Mouse (Mus musculus): ENCODE measurements around the gene Cidec. TPM values are rescaled to one million over a fixed set of nuclear protein-coding genes. Genes with fewer than 3 reads are reported as not detected.

The Cidec gene
- polyA plus RNA-seq, 1 experiment from 2014 or later, result not detected

DNA sequence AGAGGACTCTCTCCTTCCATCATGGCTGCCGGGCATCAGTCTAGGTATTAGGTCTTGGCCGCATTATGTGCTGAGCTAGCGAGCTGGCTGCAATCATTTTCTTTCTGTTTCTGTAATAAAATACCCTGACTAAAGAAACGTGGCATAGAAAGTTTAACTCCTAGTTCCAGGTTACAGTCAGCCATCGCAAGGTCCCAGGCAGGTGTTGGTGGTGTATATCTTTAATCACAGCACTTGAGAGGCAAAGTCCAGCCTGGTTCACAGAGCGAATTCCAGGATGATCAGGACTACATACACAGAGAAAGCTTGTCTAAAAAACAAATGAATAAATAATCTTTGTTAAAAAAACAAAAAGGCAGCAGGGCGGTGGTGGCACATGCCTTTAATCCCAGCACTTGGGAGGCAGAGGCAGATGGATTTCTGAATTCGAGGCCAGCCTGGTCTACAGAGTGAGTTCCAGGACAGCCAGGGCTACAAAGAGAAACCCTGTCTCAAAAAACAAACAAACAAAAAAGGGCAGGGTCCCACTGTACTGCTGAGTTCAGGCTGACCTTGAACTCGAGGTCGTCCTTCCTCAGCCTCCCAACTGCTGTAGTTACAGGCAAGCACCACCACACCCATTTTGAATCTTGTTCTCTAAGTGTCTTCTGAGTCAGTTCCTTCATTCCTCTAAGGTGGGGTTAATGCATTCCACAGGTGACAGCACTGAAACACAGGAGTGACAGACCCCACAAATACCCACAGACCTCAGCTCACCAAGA lies 39.1 kb downstream of the Cidec start:
- H3K27ac ChIP-seq (replicated peaks), result no peak overlapping the region
- H3K9ac ChIP-seq, result no peak overlapping the region
- no peaks in the 10 kb centered on the region for H3K9me3 ChIP-seq
- H3K4me1 ChIP-seq (replicated peaks), result peaks cover 9% of the 10 kb centered on the region
- WGBS, result 86% methylated on average over 10 of the region's 10 CpGs
- no peaks in the 10 kb centered on the region for H3K27me3 ChIP-seq
- H3K4me2 ChIP-seq, result no peak overlapping the region
- no peak for ATAC-seq (ENCODE audit: low FRiP score, low read depth)
- H3K36me3 ChIP-seq, result peaks cover 8% of the 10 kb centered on the region; the same call in 1 of the 2 replicates
- H3K4me3 ChIP-seq, result no peak overlapping the region

DNA sequence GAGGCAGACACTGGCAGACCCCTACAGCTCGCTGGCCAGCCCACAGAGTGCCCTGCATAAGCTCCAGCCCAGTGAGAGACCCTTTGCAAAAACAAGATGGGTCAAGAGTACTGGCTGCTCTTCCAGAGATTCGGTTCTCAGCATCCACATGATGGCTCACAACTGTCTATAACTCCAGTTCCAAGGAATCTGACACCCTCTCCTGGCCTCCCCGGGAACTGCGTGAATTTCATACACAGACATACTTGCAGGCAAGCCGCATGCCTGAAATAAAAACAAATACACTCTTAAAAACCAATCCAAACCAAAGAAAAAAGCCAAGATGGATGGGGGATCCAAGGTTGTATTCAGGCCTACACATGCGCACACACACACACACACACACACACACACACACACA lies 40.1 kb downstream of the Cidec start:
- H3K27ac ChIP-seq (replicated peaks), result no peak overlapping the region
- H3K9ac ChIP-seq, result no peak overlapping the region
- no peak for ATAC-seq (ENCODE audit: low FRiP score, low read depth)
- H3K4me1 ChIP-seq (replicated peaks), result peaks cover 9% of the 10 kb centered on the region
- no peaks in the 10 kb centered on the region for H3K27me3 ChIP-seq
- no peak overlapping the region for H3K4me2 ChIP-seq
- H3K36me3 ChIP-seq, result peaks cover 8% of the 10 kb centered on the region; the same call in 1 of the 2 replicates
- H3K9me3 ChIP-seq, result no peaks in the 10 kb centered on the region
- 93% methylated on average over 6 of the region's 6 CpGs for WGBS
- H3K4me3 ChIP-seq, result no peak overlapping the region

DNA sequence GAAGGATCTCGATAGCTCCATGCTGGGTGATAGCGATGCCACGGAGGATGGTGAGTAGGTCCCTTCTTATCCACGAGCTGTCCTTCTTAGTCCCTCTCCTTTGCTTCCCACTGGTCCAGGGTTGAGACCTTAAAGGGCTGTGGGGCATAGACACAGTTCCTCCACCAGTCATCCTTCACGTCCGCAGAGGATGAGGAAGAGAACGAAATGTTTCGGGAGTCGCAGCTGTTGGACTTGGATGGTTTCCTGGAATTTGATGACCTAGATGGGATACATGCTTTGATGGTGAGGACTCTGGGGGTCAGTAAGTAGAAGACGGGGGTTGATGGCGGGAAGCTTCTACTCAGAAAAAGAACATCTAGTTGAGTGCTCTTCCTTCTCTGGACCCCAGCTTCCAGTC lies 40.7 kb downstream of the Cidec start:
- peaks cover 13% of the 10 kb centered on the region for H3K36me3 ChIP-seq
- H3K27ac ChIP-seq (replicated peaks), result no peak overlapping the region
- 92% methylated on average over 11 of the region's 11 CpGs for WGBS
- no peak overlapping the region for H3K4me2 ChIP-seq
- peaks cover 9% of the 10 kb centered on the region for H3K4me1 ChIP-seq (replicated peaks)
- H3K9ac ChIP-seq, result no peak overlapping the region
- H3K27me3 ChIP-seq, result no peaks in the 10 kb centered on the region
- H3K9me3 ChIP-seq, result no peaks in the 10 kb centered on the region
- ATAC-seq (ENCODE audit: low FRiP score, low read depth), result no peak
- H3K4me3 ChIP-seq, result no peak overlapping the region

DNA sequence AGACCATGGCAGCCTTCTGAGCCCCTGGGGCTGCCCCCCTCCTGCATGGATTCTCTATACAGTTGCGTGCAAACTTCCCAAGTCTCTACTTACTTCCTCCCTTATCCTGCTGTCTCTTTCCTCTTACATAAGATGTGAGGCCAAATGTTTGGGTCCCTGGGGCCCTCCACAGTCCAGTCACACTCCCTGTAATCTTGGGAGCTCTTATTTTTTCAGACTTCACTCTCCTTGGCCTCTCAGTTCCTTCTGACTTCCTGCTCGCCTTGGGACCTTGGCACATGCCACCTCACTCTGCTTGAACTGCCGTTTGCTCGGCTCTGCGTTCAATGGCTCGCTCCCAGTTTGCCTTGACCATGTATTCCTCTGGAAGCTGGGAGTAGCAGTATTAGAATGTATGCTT lies 41.6 kb downstream of the Cidec start:
- Histone ChIP-seq H3K9ac (no peak overlapping the region), H3K4me3 (no peak overlapping the region), H3K4me1 (replicated peaks) (peaks cover 9% of the 10 kb centered on the region), H3K27ac (replicated peaks) (no peak overlapping the region), H3K9me3 (no peaks in the 10 kb centered on the region), H3K36me3 (peaks cover 21% of the 10 kb centered on the region), H3K27me3 (no peaks in the 10 kb centered on the region), H3K4me2 (no peak overlapping the region)
- 88% methylated on average over 6 of the region's 6 CpGs for WGBS
- ATAC-seq (ENCODE audit: low FRiP score, low read depth), result no peak

DNA sequence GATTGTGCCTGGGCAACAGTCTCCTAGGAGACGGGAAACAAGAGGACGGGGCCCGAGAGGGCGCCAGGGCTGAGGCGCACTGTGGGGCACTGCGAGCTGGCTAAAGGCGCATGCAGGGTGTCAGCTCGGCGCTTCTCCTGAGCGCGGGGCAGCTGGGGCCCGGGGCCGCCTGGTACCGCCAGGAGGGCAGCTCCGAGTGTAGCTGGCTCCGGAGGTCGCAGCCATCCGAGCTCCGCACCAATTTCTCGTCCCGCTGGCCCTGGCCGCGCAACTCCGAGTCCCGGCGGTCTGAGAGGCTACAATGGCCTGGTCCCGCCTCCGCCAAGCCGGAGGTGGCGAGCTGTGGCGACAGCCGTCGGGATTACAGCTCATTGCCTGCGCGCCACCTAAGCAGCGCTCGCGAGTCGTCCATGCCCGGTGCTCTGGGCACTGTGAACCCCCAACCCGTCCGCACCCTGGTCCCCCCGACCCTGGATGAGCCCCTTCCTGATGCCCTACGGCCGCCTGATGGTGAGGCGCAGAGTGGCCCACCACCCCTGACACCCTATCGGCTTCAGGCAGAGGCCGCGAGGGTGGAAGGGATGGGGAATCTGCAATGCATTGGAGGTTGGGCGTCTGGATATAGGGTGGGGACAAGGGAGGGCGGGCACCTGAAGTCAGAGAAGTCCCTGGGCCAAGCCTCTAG lies 43.0 kb downstream of the Cidec start:
- ATAC-seq (ENCODE audit: low FRiP score, low read depth), result peak; percentile 92
- under 1% methylated on average over 51 of the region's 51 CpGs for WGBS

DNA sequence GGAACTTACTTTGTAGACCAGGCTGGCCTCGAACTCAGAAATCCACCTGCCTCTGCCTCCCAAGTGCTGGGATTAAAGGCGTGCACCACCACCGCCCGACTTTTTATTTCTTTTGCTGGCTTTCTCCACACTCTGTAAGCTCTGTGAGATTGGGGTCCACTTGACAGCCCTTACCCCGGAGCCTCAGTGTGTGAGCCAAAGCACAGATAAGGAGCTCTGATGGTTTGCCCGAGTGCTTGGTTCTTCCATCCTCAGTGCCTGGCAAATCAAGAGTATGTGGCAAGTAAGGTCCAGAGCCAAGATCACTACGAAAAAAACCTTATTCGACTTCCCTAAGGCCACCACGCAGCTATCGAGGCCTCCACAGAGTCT lies 43.6 kb downstream of the Cidec start:
- Histone ChIP-seq H3K9me3 (no peaks in the 10 kb centered on the region), H3K4me2 (peak overlapping the region; percentile 80), H3K4me3 (peak overlapping the region; percentile 41), H3K27ac (replicated peaks) (peak overlapping the region; percentile 82), H3K9ac (peak overlapping the region; percentile 55), H3K36me3 (peaks cover 41% of the 10 kb centered on the region), H3K4me1 (replicated peaks) (peaks cover 9% of the 10 kb centered on the region), H3K27me3 (no peaks in the 10 kb centered on the region)
- 19% methylated on average over 10 of the region's 10 CpGs for WGBS
- ATAC-seq (ENCODE audit: low FRiP score, low read depth), result no peak

More for the DNA sequence above, 43.0 kb downstream of the Cidec start:
- Histone ChIP-seq H3K4me2 (peak overlapping the region; percentile 80), H3K4me3 (peak overlapping the region; percentile 41), H3K4me1 (replicated peaks) (peaks cover 9% of the 10 kb centered on the region), H3K9me3 (no peaks in the 10 kb centered on the region), H3K27ac (replicated peaks) (peak overlapping the region; percentile 82), H3K27me3 (no peaks in the 10 kb centered on the region), H3K9ac (peak overlapping the region; percentile 55), H3K36me3 (peaks cover 36% of the 10 kb centered on the region)

DNA sequence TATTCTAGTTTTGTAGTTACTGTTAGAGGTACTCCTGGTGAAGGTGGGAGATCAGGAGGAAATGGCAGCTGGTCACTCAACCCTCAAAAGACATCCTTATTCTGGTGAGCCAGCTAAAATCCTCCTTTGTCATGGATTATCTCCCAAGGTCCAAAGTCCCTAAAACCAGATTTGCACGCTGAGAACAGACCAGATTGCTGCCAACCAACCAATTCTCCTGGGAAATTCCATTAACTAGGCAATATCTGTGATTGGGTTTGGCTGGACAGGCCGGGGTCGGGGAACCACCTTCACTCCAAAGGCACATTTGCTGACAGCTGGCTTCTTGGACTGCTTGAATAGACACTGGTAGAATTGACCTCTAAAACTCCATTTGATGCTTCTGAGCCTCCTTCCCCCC lies 44.8 kb downstream of the Cidec start:
- Histone ChIP-seq H3K4me2 (no peak overlapping the region), H3K9me3 (no peaks in the 10 kb centered on the region), H3K27ac (replicated peaks) (no peak overlapping the region), H3K4me1 (replicated peaks) (peaks cover 9% of the 10 kb centered on the region), H3K27me3 (no peaks in the 10 kb centered on the region), H3K4me3 (no peak overlapping the region), H3K36me3 (peaks cover 52% of the 10 kb centered on the region), H3K9ac (no peak overlapping the region)
- ATAC-seq (ENCODE audit: low FRiP score, low read depth), result no peak
- WGBS, result 72% methylated on average over 3 of the region's 3 CpGs

DNA sequence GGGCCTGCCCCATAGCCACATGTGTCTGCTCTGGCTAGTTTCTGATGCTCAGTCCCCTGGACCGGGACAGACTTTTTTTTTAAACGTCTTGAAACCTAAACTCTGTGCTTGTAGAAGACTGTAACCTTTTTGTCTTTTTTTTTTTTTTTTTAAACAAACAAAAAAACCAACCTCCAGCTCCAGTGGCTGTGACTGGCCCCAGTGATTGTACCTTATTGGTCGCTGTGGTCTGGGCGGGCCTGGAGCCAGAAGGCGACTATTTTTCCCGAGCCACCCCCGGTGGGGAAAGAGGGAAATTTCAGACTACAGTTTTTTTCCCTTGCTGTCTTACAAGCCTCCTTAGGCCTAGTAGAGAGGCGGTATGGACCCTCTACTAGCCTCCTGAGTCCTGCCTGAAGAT lies 46.6 kb downstream of the Cidec start, which contains the start of gene Ttll3:
TSS of gene Ttll3 (plus strand) at position 301 of the 400 bp plus-strand sequence.
- Histone ChIP-seq H3K9ac (no peak within 1 kb of the TSS), H3K4me1 (replicated peaks) (peaks cover 9% of the 10 kb centered on the region), H3K36me3 (peaks cover 61% of the 10 kb centered on the region), H3K9me3 (no peaks in the 10 kb centered on the region), H3K27me3 (no peaks in the 10 kb centered on the region), H3K27ac (replicated peaks) (no peak within 1 kb of the TSS), H3K4me3 (no peak within 1 kb of the TSS), H3K4me2 (no peak within 1 kb of the TSS)
- 74% methylated on average over 8 of the region's 8 CpGs for WGBS
- no peak for ATAC-seq (ENCODE audit: low FRiP score, low read depth)

DNA sequence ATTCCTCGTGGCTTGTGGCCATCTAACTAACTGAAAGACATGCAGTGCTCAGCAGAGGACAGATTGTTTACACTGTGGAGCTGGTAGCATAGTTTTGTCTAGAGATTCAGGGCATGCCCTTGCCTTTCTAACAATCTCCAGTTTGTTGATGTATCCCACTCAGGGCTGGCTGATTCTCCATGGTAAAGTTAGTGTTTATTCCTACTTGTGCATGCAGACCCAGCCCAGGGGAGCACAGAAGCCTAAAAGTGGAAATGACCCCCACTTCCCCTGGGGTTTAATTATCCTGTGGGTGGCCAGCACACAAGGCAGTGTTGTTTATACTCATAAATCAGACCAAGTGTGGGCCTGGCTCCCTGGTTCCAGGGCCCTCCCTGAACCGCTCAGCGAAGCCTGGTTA lies 49.5 kb downstream of the Cidec start:
- Histone ChIP-seq H3K4me3 (no peak overlapping the region), H3K9ac (no peak overlapping the region), H3K4me2 (no peak overlapping the region), H3K4me1 (replicated peaks) (no peaks in the 10 kb centered on the region), H3K9me3 (no peaks in the 10 kb centered on the region), H3K36me3 (peaks cover 86% of the 10 kb centered on the region), H3K27me3 (no peaks in the 10 kb centered on the region), H3K27ac (replicated peaks) (peak overlapping the region; percentile 50)
- peak; percentile 69; the same call in 1 of the 2 replicates for ATAC-seq (ENCODE audit: low FRiP score, low read depth)
- WGBS, result 76% methylated on average over 3 of the region's 3 CpGs

DNA sequence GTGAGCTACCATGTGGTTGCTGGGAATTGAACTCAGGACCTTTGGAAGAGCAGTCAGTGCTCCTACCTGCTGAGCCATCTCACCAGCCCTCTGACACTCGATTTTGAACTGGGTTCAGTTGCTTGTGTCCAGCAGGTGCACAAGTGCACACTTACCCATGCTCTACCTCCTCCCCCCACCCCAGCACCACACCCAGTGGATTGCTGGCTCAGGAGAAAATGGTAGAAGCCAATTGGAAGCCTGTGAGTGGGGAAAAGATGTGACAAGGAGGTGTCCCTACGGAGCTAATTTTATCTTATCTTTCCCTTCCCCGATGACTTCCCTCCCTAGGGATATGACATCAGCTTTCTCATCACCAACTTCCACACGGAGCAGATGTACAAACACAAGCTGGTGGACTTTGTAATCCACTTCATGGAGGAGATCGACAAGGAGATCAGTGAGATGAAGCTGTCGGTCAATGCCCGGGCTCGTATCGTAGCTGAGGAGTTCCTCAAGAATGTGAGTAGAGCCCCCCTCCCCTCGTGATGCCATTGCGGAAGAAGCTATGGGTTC lies 50.3 kb downstream of the Cidec start:
- WGBS, result 84% methylated on average over 11 of the region's 11 CpGs
- ATAC-seq (ENCODE audit: low FRiP score, low read depth), result peak; percentile 31; the same call in 1 of the 2 replicates
- H3K4me1 ChIP-seq (replicated peaks), result no peaks in the 10 kb centered on the region
- H3K36me3 ChIP-seq, result peaks cover 93% of the 10 kb centered on the region
- no peak overlapping the region for H3K4me2 ChIP-seq
- H3K4me3 ChIP-seq, result no peak overlapping the region
- no peaks in the 10 kb centered on the region for H3K9me3 ChIP-seq
- no peak overlapping the region for H3K9ac ChIP-seq
- H3K27me3 ChIP-seq, result no peaks in the 10 kb centered on the region
- H3K27ac ChIP-seq (replicated peaks), result peak overlapping the region; percentile 50

DNA sequence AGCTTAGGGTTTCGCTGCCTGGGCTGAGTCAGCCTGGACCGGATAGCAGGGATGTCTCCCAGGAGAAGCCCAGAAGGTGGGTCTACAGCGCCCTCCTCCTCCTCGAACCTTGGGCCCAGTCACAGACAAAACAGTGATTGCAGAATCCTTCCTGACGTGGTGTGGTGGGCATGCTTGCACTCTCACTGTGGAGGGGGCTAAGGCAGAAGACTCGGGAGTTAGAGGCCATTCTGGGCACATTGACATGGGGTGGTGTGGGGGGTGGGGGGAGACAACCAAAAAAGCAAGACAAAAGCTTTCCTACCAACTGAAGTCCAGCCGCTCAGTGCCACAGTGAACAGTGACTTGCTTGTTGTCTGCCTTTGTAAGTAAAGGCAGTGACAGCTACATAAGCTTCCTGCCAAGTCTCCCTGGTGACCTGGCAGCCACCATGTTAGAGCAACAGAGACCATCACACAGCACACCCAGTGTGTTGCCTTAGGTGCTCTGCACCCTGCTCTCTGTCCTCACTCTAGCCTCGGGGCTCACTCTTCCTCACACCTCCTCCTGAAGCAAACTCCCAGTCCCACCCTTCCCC lies 51.1 kb downstream of the Cidec start:
- no peaks in the 10 kb centered on the region for H3K27me3 ChIP-seq
- H3K4me2 ChIP-seq, result no peak overlapping the region
- no peak overlapping the region for H3K4me3 ChIP-seq
- H3K9ac ChIP-seq, result no peak overlapping the region
- WGBS, result 82% methylated on average over 8 of the region's 8 CpGs
- peak overlapping the region; percentile 55; the same call in 1 of the 2 replicates for H3K27ac ChIP-seq (replicated peaks)
- no peaks in the 10 kb centered on the region for H3K9me3 ChIP-seq
- peaks cover 85% of the 10 kb centered on the region for H3K36me3 ChIP-seq
- ATAC-seq (ENCODE audit: low FRiP score, low read depth), result peak; percentile 79
- peaks cover 1% of the 10 kb centered on the region for H3K4me1 ChIP-seq (replicated peaks)

DNA sequence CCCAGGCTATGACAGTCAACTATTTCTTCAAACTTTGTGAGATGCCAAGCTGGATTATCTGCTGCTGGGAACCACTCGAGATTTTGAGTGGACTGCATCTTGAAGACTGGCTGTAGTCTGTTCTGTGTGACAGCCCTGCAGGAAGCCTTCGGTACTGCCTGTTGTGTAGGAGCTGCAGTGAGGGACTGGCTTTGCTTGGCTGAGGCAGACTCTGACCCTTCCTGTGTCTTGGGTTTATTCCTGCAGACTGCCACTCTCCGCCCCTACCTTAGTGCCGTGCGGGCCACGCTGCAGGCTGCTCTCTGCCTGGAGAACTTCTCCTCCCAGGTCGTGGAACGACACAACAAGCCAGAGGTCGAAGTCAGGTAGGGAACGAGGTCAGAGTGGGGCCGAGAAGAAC lies 55.1 kb downstream of the Cidec start:
- Histone ChIP-seq H3K9ac (no peak overlapping the region), H3K4me2 (no peak overlapping the region), H3K9me3 (no peaks in the 10 kb centered on the region), H3K4me3 (no peak overlapping the region), H3K4me1 (replicated peaks) (peaks cover 22% of the 10 kb centered on the region), H3K27me3 (no peaks in the 10 kb centered on the region), H3K36me3 (peaks cover 48% of the 10 kb centered on the region), H3K27ac (replicated peaks) (no peak overlapping the region)
- no peak for ATAC-seq (ENCODE audit: low FRiP score, low read depth)
- WGBS, result 93% methylated on average over 11 of the region's 11 CpGs

Measured in hindbrain, embryonic 15.5 days (tissue).